Mouse (Mus musculus): ENCODE measurements around the gene Vmn1r51. TPM values are rescaled to one million over a fixed set of nuclear protein-coding genes. Genes with fewer than 3 reads are reported as not detected.
"Not testable (repeated sequence)": the region's sequence is repeated elsewhere in the genome, so short reads cannot be mapped to it uniquely, and the experiment has no call there.

The Vmn1r51 gene
- 0.08 TPM in 2 replicates for polyA plus RNA-seq (2014; fragmentation: Nextera tagmentation; extraction: Ambion mirVana)

GRCm38 (mm10) chr6:90122296-90122695, at the start of gene Vmn1r51:
Gene Vmn1r51 (plus strand): TSS chr6:90122596.
- H3K27me3 ChIP-seq (ENCODE audit: control insufficient read depth, insufficient read depth, low read length); H3K9ac ChIP-seq; DNase-seq (ENCODE audit: low spot score); ATAC-seq (ENCODE audit: low FRiP score); H3K4me2 ChIP-seq (replicated peaks); H3K27ac ChIP-seq; H3K4me1 ChIP-seq (replicated peaks; ENCODE audit: control insufficient read depth, insufficient read depth, low read length); H3K4me3 ChIP-seq (replicated peaks; ENCODE audit: low read length); H3K36me3 ChIP-seq (replicated peaks; ENCODE audit: control insufficient read depth, insufficient read depth): not testable (repeated sequence)
- 0 out of 2 replicates have a peak, but pooled peaks cover 11% of the 10 kb centered on the region for H3K9me3 ChIP-seq (ENCODE audit: control insufficient read depth, low read length)
- 93% methylated on average over 1 of the region's 1 CpGs for WGBS

GRCm38 (mm10) chr6:90078406-90078805, 44.0 kb upstream of the Vmn1r51 start, which contains the start of gene Vmn1r49:
Gene Vmn1r49 (minus strand): TSS chr6:90078506.
- no peaks in the 10 kb centered on the region for H3K36me3 ChIP-seq (replicated peaks; ENCODE audit: control insufficient read depth, insufficient read depth)
- H3K4me3 ChIP-seq (replicated peaks; ENCODE audit: low read length) = no peak within 1 kb of the TSS
- no peaks in the 10 kb centered on the region for H3K4me1 ChIP-seq (replicated peaks; ENCODE audit: control insufficient read depth, insufficient read depth, low read length)
- no peak within 1 kb of the TSS for H3K27ac ChIP-seq
- H3K9ac ChIP-seq = no peak within 1 kb of the TSS
- WGBS = 77% methylated on average over 4 of the region's 4 CpGs
- peaks cover 6% of the 10 kb centered on the region; the same call in 1 of the 2 replicates for H3K9me3 ChIP-seq (ENCODE audit: control insufficient read depth, low read length)
- ATAC-seq (ENCODE audit: low FRiP score) (no peak), DNase-seq (ENCODE audit: low spot score) (no peak)
- H3K4me2 ChIP-seq (replicated peaks) = no peak within 1 kb of the TSS
- H3K27me3 ChIP-seq (ENCODE audit: control insufficient read depth, insufficient read depth, low read length) = no peaks in the 10 kb centered on the region

- H3K4me3 ChIP-seq (replicated peaks; ENCODE audit: low read length) = no peak overlapping the region
- no peak for ATAC-seq (ENCODE audit: low FRiP score)
- H3K27me3 ChIP-seq (ENCODE audit: control insufficient read depth, insufficient read depth, low read length) = no peaks in the 10 kb centered on the region
- no peak overlapping the region for H3K27ac ChIP-seq
- no peaks in the 10 kb centered on the region for H3K9me3 ChIP-seq (ENCODE audit: control insufficient read depth, low read length)
- 91% methylated on average over 2 of the region's 2 CpGs for WGBS
- no peak overlapping the region for H3K4me2 ChIP-seq (replicated peaks)
- H3K36me3 ChIP-seq (replicated peaks; ENCODE audit: control insufficient read depth, insufficient read depth) = no peaks in the 10 kb centered on the region
- no peak overlapping the region for H3K9ac ChIP-seq
- no peaks in the 10 kb centered on the region for H3K4me1 ChIP-seq (replicated peaks; ENCODE audit: control insufficient read depth, insufficient read depth, low read length)
- no peak for DNase-seq (ENCODE audit: low spot score)
Observed at GRCm38 (mm10) chr6:90100566-90100965, 21.8 kb upstream of the Vmn1r51 start.

GRCm38 (mm10) chr6:90101130-90101529, 21.3 kb upstream of the Vmn1r51 start, which contains the start of gene Vmn1r50:
Gene Vmn1r50 (plus strand): TSS chr6:90101430.
- DNase-seq (ENCODE audit: low spot score) = no peak
- WGBS = 56% methylated on average over 2 of the region's 2 CpGs
- no peak within 1 kb of the TSS for H3K4me3 ChIP-seq (replicated peaks; ENCODE audit: low read length)
- no peak within 1 kb of the TSS for H3K4me2 ChIP-seq (replicated peaks)
- no peaks in the 10 kb centered on the region for H3K27me3 ChIP-seq (ENCODE audit: control insufficient read depth, insufficient read depth, low read length)
- no peak within 1 kb of the TSS for H3K27ac ChIP-seq
- no peaks in the 10 kb centered on the region for H3K36me3 ChIP-seq (replicated peaks; ENCODE audit: control insufficient read depth, insufficient read depth)
- ATAC-seq (ENCODE audit: low FRiP score) = no peak
- no peaks in the 10 kb centered on the region for H3K4me1 ChIP-seq (replicated peaks; ENCODE audit: control insufficient read depth, insufficient read depth, low read length)
- H3K9ac ChIP-seq = no peak within 1 kb of the TSS
- H3K9me3 ChIP-seq (ENCODE audit: control insufficient read depth, low read length) = no peaks in the 10 kb centered on the region

GRCm38 (mm10) chr6:90160139-90160538, 37.7 kb downstream of the Vmn1r51 start:
- Histone ChIP-seq H3K27ac (no peak overlapping the region), H3K9me3 (ENCODE audit: control insufficient read depth, low read length) (no peaks in the 10 kb centered on the region), H3K36me3 (replicated peaks; ENCODE audit: control insufficient read depth, insufficient read depth) (no peaks in the 10 kb centered on the region), H3K4me1 (replicated peaks; ENCODE audit: control insufficient read depth, insufficient read depth, low read length) (no peaks in the 10 kb centered on the region), H3K4me3 (replicated peaks; ENCODE audit: low read length) (no peak overlapping the region), H3K27me3 (ENCODE audit: control insufficient read depth, insufficient read depth, low read length) (no peaks in the 10 kb centered on the region), H3K9ac (no peak overlapping the region), H3K4me2 (replicated peaks) (no peak overlapping the region)
- WGBS = 82% methylated on average over 3 of the region's 3 CpGs
- DNase-seq (ENCODE audit: low spot score) (no peak), ATAC-seq (ENCODE audit: low FRiP score) (no peak)

- Histone ChIP-seq H3K4me2 (replicated peaks) (no peak within 1 kb of the TSS), H3K9me3 (ENCODE audit: control insufficient read depth, low read length) (no peaks in the 10 kb centered on the region), H3K27me3 (ENCODE audit: control insufficient read depth, insufficient read depth, low read length) (no peaks in the 10 kb centered on the region), H3K27ac (no peak within 1 kb of the TSS), H3K4me3 (replicated peaks; ENCODE audit: low read length) (no peak within 1 kb of the TSS), H3K36me3 (replicated peaks; ENCODE audit: control insufficient read depth, insufficient read depth) (no peaks in the 10 kb centered on the region), H3K9ac (no peak within 1 kb of the TSS), H3K4me1 (replicated peaks; ENCODE audit: control insufficient read depth, insufficient read depth, low read length) (no peaks in the 10 kb centered on the region)
- DNase-seq (ENCODE audit: low spot score) = no peak
- WGBS = 78% methylated on average over 2 of the region's 2 CpGs
- no peak for ATAC-seq (ENCODE audit: low FRiP score)
Observed at GRCm38 (mm10) chr6:90174508-90174907, 52.1 kb downstream of the Vmn1r51 start, which contains the start of gene Vmn1r52. Gene Vmn1r52 (plus strand): TSS chr6:90174808.

Other genes with a start within 250 kb of the Vmn1r51 start
- not detected in 2 replicates for gene Vmn1r42, start 246.2 kb upstream of the Vmn1r51 start, polyA plus RNA-seq (2014; fragmentation: Nextera tagmentation; extraction: Ambion mirVana)
- not detected in 2 replicates for gene Vmn1r43, start 246.2 kb upstream of the Vmn1r51 start, polyA plus RNA-seq (2014; fragmentation: Nextera tagmentation; extraction: Ambion mirVana)
- not detected in 2 replicates for gene Vmn1r44, start 238.9 kb upstream of the Vmn1r51 start, polyA plus RNA-seq (2014; fragmentation: Nextera tagmentation; extraction: Ambion mirVana)
- gene Vmn1r45, start 182.0 kb upstream of the Vmn1r51 start, polyA plus RNA-seq (2014; fragmentation: Nextera tagmentation; extraction: Ambion mirVana) = not detected in 2 replicates
- not detected in 2 replicates for gene Vmn1r46, start 153.3 kb upstream of the Vmn1r51 start, polyA plus RNA-seq (2014; fragmentation: Nextera tagmentation; extraction: Ambion mirVana)
- not detected in 2 replicates for gene Vmn1r47, start 106.4 kb upstream of the Vmn1r51 start, polyA plus RNA-seq (2014; fragmentation: Nextera tagmentation; extraction: Ambion mirVana)
- gene Vmn1r48, start 85.8 kb upstream of the Vmn1r51 start, polyA plus RNA-seq (2014; fragmentation: Nextera tagmentation; extraction: Ambion mirVana) = not detected in 2 replicates
- not detected in 2 replicates for gene Vmn1r49, start 44.1 kb upstream of the Vmn1r51 start, polyA plus RNA-seq (2014; fragmentation: Nextera tagmentation; extraction: Ambion mirVana)
- not detected in 2 replicates for gene Vmn1r50, start 21.2 kb upstream of the Vmn1r51 start, polyA plus RNA-seq (2014; fragmentation: Nextera tagmentation; extraction: Ambion mirVana)
- gene Vmn1r52, start 52.2 kb downstream of the Vmn1r51 start, polyA plus RNA-seq (2014; fragmentation: Nextera tagmentation; extraction: Ambion mirVana) = not detected in 2 replicates
- gene V1ra8, start 80.2 kb downstream of the Vmn1r51 start, polyA plus RNA-seq (2014; fragmentation: Nextera tagmentation; extraction: Ambion mirVana) = not detected in 2 replicates
- not detected in 2 replicates for gene Vmn1r53, start 101.8 kb downstream of the Vmn1r51 start, polyA plus RNA-seq (2014; fragmentation: Nextera tagmentation; extraction: Ambion mirVana)
- gene Vmn1r54, start 123.7 kb downstream of the Vmn1r51 start, polyA plus RNA-seq (2014; fragmentation: Nextera tagmentation; extraction: Ambion mirVana) = not detected in 2 replicates
- not detected in 2 replicates for gene BC048671, start 178.6 kb downstream of the Vmn1r51 start, polyA plus RNA-seq (2014; fragmentation: Nextera tagmentation; extraction: Ambion mirVana)
- not detected in 2 replicates for gene Chst13, start 202.6 kb downstream of the Vmn1r51 start, polyA plus RNA-seq (2014; fragmentation: Nextera tagmentation; extraction: Ambion mirVana)
- not detected in 2 replicates for gene Uroc1, start 210.7 kb downstream of the Vmn1r51 start, polyA plus RNA-seq (2014; fragmentation: Nextera tagmentation; extraction: Ambion mirVana)
- gene Zxdc, start 246.9 kb downstream of the Vmn1r51 start, polyA plus RNA-seq (2014; fragmentation: Nextera tagmentation; extraction: Ambion mirVana) = 17.1 and 17.7 TPM in 2 replicates